ENCODE assay signal across 28 mouse cellular contexts in the genomic region with DNA sequence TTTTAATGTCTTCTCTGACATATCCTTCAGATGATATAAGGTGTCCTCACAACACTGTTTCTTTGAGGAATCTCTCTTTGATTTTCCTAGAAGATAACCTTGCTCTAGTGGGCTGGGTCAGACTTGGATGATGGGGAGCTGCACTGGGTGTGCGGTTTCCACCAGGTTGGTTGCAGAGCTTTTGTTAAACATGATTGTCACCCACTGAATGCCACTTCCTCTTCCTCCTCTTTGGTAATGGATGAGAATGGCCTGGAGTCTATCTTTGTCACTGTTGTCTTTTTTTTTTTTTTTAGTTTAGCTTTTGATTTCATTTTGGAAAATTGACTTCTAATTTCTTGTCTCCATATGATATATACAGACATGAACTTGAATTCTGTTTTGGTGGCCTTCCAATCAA. TPM values are rescaled to one million over a fixed set of nuclear protein-coding genes. Genes with fewer than 3 reads are reported as not detected.
A peak's percentile ranks its signal among the peaks of the same experiment; 100 is the strongest.
DNase-seq lines count a peak whose midpoint lies in the region; ATAC-seq lines count a peak whose summit lies in the region.
"Had no signal": no experiment of that assay in that cellular context is flagged by ENCODE, and none has a peak within 500 bp of the region (broad histone marks: within the 10 kb centered on the region; RNA-seq: fewer than 3 reads in every experiment).

No protein-coding gene starts in this region.

- H3K4me2 ChIP-seq in forebrain, embryonic 11.5 days (ENCODE audit: low read depth, low read length, severe bottlenecking), result no peak overlapping the region
- H3K4me2 ChIP-seq in forebrain, embryonic 14.5 days (ENCODE audit: low read length), result no peak overlapping the region

- no peak for DNase-seq in forebrain, embryonic 11.5 days (ENCODE audit: low spot score)
- no peak for DNase-seq in heart, postnatal 14 days
- DNase-seq in forebrain, embryonic 14.5 days (ENCODE audit: low spot score), result no peak
- no peak for DNase-seq in cerebellum, adult 9-11 months
- DNase-seq: adrenal gland, adult 2 months; adrenal gland, adult 8-10 months; adrenal gland, postnatal 10 days; adrenal gland, postnatal 14 days; adrenal gland, postnatal 25 days; adrenal gland, postnatal 36 days; B cell, adult 2 months; cerebellum, adult 11 months; cerebellum, adult 11-12 months had no signal

- H3K4me3 ChIP-seq in forebrain, embryonic 11.5 days (ENCODE audit: low read depth, low read length), result no peak overlapping the region
- no peak overlapping the region for H3K4me3 ChIP-seq in forebrain, embryonic 14.5 days (ENCODE audit: low read depth, low read length)

- intact Hi-C loops in heart, postnatal 14 days (cut with DNase I), result no loop called here

- H3K27me3 ChIP-seq in forebrain, embryonic 11.5 days (ENCODE audit: control insufficient read depth, insufficient read depth, low read length), result no peaks in the 10 kb centered on the region
- no peaks in the 10 kb centered on the region for H3K27me3 ChIP-seq in forebrain, embryonic 14.5 days (replicated peaks; ENCODE audit: control insufficient read depth, insufficient read depth, low read length)
- H3K27me3 ChIP-seq: CH12.LX, Patski had no signal

- H3K9ac ChIP-seq in forebrain, embryonic 11.5 days (ENCODE audit: low read length), result no peak overlapping the region
- no peak overlapping the region for H3K9ac ChIP-seq in forebrain, embryonic 14.5 days (ENCODE audit: low read length)

- H3K9me3 ChIP-seq in forebrain, embryonic 11.5 days (ENCODE audit: control insufficient read depth, low read length), result no peaks in the 10 kb centered on the region
- H3K9me3 ChIP-seq in forebrain, embryonic 14.5 days (replicated peaks; ENCODE audit: control insufficient read depth, low read length), result no peaks in the 10 kb centered on the region

- H3K27ac ChIP-seq in forebrain, embryonic 11.5 days (ENCODE audit: low read depth, low read length), result no peak overlapping the region
- no peak overlapping the region for H3K27ac ChIP-seq in forebrain, embryonic 14.5 days (ENCODE audit: low read depth, low read length)

- 79% methylated on average over 1 of the region's 1 CpGs for WGBS in forebrain, embryonic 11.5 days
- 86% methylated on average over 1 of the region's 1 CpGs for WGBS in forebrain, embryonic 14.5 days

- H3K36me3 ChIP-seq in forebrain, embryonic 11.5 days (ENCODE audit: control insufficient read depth, insufficient read depth, low read length), result no peaks in the 10 kb centered on the region
- no peaks in the 10 kb centered on the region for H3K36me3 ChIP-seq in forebrain, embryonic 14.5 days (ENCODE audit: control insufficient read depth, insufficient read depth, low read length)
- H3K36me3 ChIP-seq: G1E had no signal

- no peaks in the 10 kb centered on the region for H3K4me1 ChIP-seq in forebrain, embryonic 11.5 days (replicated peaks; ENCODE audit: control insufficient read depth, insufficient read depth, low read length)
- no peaks in the 10 kb centered on the region for H3K4me1 ChIP-seq in forebrain, embryonic 14.5 days (ENCODE audit: control insufficient read depth, insufficient read depth, low read length)

- ATAC-seq in granulocyte monocyte progenitor cell, adult 5-6 weeks (replicated peaks; ENCODE audit: poor library complexity, severe bottlenecking), result peak; percentile 75
- peak; percentile 63 for ATAC-seq in megakaryocyte, adult 5-6 weeks (ENCODE audit: poor library complexity, severe bottlenecking)
- ATAC-seq in megakaryocyte progenitor cell, adult 5-6 weeks (replicated peaks; ENCODE audit: poor library complexity), result peak; percentile 76
- peak; percentile 39; the same call in 1 of the 2 replicates for ATAC-seq in neutrophil, adult 5-6 weeks (ENCODE audit: extremely low read depth, insufficient number of reproducible peaks, low FRiP score, poor library complexity, severe bottlenecking)
- ATAC-seq in forebrain, embryonic 11.5 days (replicated peaks; ENCODE audit: low FRiP score), result no peak
- ATAC-seq in forebrain, embryonic 14.5 days, result no peak
- ATAC-seq: activated CD4-positive, CD25-positive, alpha-beta regulatory T cell, adult 4 months; CD4-positive, CD25-positive, alpha-beta regulatory T cell, adult 4 months; Patski had no signal

RNA-seq across cellular contexts. Expression of a gene that starts 18.6 kb away (rescaled TPM):
- not detected in 2 replicates for total RNA-seq in granulocyte monocyte progenitor cell, adult 5-6 weeks (2014; fragmentation: Nextera tagmentation)
- total RNA-seq in granulocyte monocyte progenitor cell, adult 5-6 weeks (2017), result not detected in 2 replicates
- not detected in 2 replicates for total RNA-seq in megakaryocyte, adult 5-6 weeks (2015)
- not detected in 2 replicates for total RNA-seq in megakaryocyte, adult 5-6 weeks (2017)
- not detected in 2 replicates for total RNA-seq in megakaryocyte progenitor cell, adult 5-6 weeks (2015)
- not detected in 2 replicates for total RNA-seq in megakaryocyte progenitor cell, adult 5-6 weeks (2017)
- total RNA-seq in neutrophil, adult 5-6 weeks (2017), result not detected in 2 replicates
- not detected in 2 replicates for polyA plus RNA-seq in forebrain, embryonic 11.5 days (2014; fragmentation: Nextera tagmentation; extraction: Ambion mirVana)
- not detected for total RNA-seq in heart, postnatal 14 days (2021)
- not detected in 2 replicates for polyA plus RNA-seq in forebrain, embryonic 14.5 days (2014; fragmentation: Nextera tagmentation; extraction: Ambion mirVana)
- total RNA-seq: adrenal gland, adult 18-20 months; adrenal gland, adult 2 months; adrenal gland, adult 8-10 months; adrenal gland, postnatal 10 days; adrenal gland, postnatal 14 days; adrenal gland, postnatal 25 days; adrenal gland, postnatal 36 days; adrenal gland, postnatal 4 days; ES-E14; MEL had no signal
- polyA plus RNA-seq: activated CD4-positive, CD25-positive, alpha-beta regulatory T cell, adult 4 months; adrenal gland, adult 2 months; brain, embryonic 14.5 days; C2C12; CD4-positive, CD25-positive, alpha-beta regulatory T cell, adult 4 months; G1E; Patski had no signal

RNA-seq across cellular contexts. Expression of a gene that starts 38.0 kb away (rescaled TPM):
- total RNA-seq in granulocyte monocyte progenitor cell, adult 5-6 weeks (2014; fragmentation: Nextera tagmentation), result not detected in 2 replicates
- not detected in 2 replicates for total RNA-seq in granulocyte monocyte progenitor cell, adult 5-6 weeks (2017)
- not detected in 2 replicates for total RNA-seq in megakaryocyte, adult 5-6 weeks (2015)
- total RNA-seq in megakaryocyte, adult 5-6 weeks (2017), result not detected in 2 replicates
- total RNA-seq in megakaryocyte progenitor cell, adult 5-6 weeks (2015), result not detected in 2 replicates
- not detected in 2 replicates for total RNA-seq in megakaryocyte progenitor cell, adult 5-6 weeks (2017)
- not detected in 2 replicates for total RNA-seq in neutrophil, adult 5-6 weeks (2017)
- not detected in 2 replicates for polyA plus RNA-seq in forebrain, embryonic 11.5 days (2014; fragmentation: Nextera tagmentation; extraction: Ambion mirVana)
- total RNA-seq in heart, postnatal 14 days (2021), result not detected
- not detected in 2 replicates for polyA plus RNA-seq in forebrain, embryonic 14.5 days (2014; fragmentation: Nextera tagmentation; extraction: Ambion mirVana)
- total RNA-seq: adrenal gland, adult 18-20 months; adrenal gland, adult 2 months; adrenal gland, adult 8-10 months; adrenal gland, postnatal 10 days; adrenal gland, postnatal 14 days; adrenal gland, postnatal 25 days; adrenal gland, postnatal 36 days; adrenal gland, postnatal 4 days; CH12.LX; ES-E14; G1E; MEL had no signal
- polyA plus RNA-seq: activated CD4-positive, CD25-positive, alpha-beta regulatory T cell, adult 4 months; adrenal gland, adult 2 months; brain, embryonic 14.5 days; C2C12; CD4-positive, CD25-positive, alpha-beta regulatory T cell, adult 4 months; G1E had no signal

RNA-seq across cellular contexts. Expression of a gene that starts 51.9 kb away (rescaled TPM):
- 2.5 TPM in 1 of 2 replicates, not detected in the other for total RNA-seq in granulocyte monocyte progenitor cell, adult 5-6 weeks (2014; fragmentation: Nextera tagmentation)
- total RNA-seq in granulocyte monocyte progenitor cell, adult 5-6 weeks (2017), result 2.0 and 2.3 TPM in 2 replicates
- total RNA-seq in megakaryocyte, adult 5-6 weeks (2015), result 55.9 and 64.6 TPM in 2 replicates
- total RNA-seq in megakaryocyte, adult 5-6 weeks (2017), result 38.3 and 38.4 TPM in 2 replicates
- 2.5 and 3.8 TPM in 2 replicates for total RNA-seq in megakaryocyte progenitor cell, adult 5-6 weeks (2015)
- total RNA-seq in megakaryocyte progenitor cell, adult 5-6 weeks (2017), result 2.9 and 4.0 TPM in 2 replicates
- total RNA-seq in neutrophil, adult 5-6 weeks (2017), result 318 and 323 TPM in 2 replicates
- not detected in 2 replicates for polyA plus RNA-seq in forebrain, embryonic 11.5 days (2014; fragmentation: Nextera tagmentation; extraction: Ambion mirVana)
- not detected for total RNA-seq in heart, postnatal 14 days (2021)
- not detected in 2 replicates for polyA plus RNA-seq in forebrain, embryonic 14.5 days (2014; fragmentation: Nextera tagmentation; extraction: Ambion mirVana)
- total RNA-seq: adrenal gland, adult 18-20 months; adrenal gland, adult 2 months; adrenal gland, adult 8-10 months; adrenal gland, postnatal 25 days; adrenal gland, postnatal 36 days; adrenal gland, postnatal 4 days; CH12.LX; ES-E14; G1E; MEL had no signal
- polyA plus RNA-seq: activated CD4-positive, CD25-positive, alpha-beta regulatory T cell, adult 4 months; adrenal gland, adult 2 months; brain, embryonic 14.5 days; C2C12; CD4-positive, CD25-positive, alpha-beta regulatory T cell, adult 4 months; G1E; Patski had no signal

Comparison
In these comparisons a context has a peak if more than half of its experiments do, and no peak if none do; other contexts are left out.
1. ATAC-seq: peak in granulocyte monocyte progenitor cell, adult 5-6 weeks (single experiment), megakaryocyte, adult 5-6 weeks (single experiment), megakaryocyte progenitor cell, adult 5-6 weeks (single experiment) and neutrophil, adult 5-6 weeks (single experiment); none in forebrain, embryonic 11.5 days (single experiment) and forebrain, embryonic 14.5 days (single experiment).
2. RNA of a gene that starts 51.9 kb away (total RNA-seq): 318 to 323 TPM in neutrophil, adult 5-6 weeks and 38.3 to 64.6 TPM in megakaryocyte, adult 5-6 weeks; 2.5 to 4.0 TPM in megakaryocyte progenitor cell, adult 5-6 weeks, 2.0 to 2.5 TPM in granulocyte monocyte progenitor cell, adult 5-6 weeks and not detected in heart, postnatal 14 days; every median in the first group is over 4 times any median in the second.